Mouse (Mus musculus): ENCODE results near the gene Upk3bl.

Upk3bl gene

DNA sequence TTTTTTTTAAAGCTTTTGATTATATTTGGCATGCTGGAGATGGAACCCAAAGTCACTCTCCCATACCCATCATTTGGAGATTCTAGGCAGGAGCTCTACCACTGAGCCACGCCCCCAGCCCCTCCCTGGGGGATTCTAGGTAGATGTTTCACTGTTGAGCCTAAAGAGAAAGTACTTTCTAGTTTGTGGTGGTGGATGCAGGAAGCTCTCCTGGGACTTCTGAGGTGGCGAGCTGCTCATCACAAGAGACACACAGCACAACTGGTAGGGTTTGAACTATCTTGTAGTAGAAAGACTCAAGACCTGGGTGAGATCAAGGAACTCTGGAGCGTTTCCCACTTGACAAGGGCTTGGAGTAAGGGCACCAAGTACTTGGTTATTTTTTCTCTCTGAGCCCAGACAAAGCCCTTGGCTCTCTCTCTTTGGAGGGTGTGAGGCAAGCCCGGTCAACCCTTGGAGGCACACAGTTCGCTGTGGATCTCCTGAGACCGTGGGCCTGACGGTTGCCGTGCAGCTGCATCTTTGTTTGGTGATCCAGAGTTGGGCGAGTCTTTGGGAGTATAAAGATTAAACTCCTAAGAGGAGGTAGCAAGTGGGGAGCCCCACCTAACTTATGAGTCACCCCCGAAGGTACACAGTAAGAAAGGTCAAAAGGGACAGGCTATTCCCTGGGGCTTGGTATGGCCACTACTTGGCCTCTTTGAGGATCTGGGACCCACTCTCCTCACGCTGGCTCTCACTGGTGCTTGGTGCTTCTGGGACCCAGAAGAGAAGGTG, at the start of gene Upk3bl:
Gene Upk3bl, plus strand, starts transcription at position 192 of the 777 bp plus-strand sequence.
- DNase-seq (ENCODE audit: low spot score), result no peak

DNA sequence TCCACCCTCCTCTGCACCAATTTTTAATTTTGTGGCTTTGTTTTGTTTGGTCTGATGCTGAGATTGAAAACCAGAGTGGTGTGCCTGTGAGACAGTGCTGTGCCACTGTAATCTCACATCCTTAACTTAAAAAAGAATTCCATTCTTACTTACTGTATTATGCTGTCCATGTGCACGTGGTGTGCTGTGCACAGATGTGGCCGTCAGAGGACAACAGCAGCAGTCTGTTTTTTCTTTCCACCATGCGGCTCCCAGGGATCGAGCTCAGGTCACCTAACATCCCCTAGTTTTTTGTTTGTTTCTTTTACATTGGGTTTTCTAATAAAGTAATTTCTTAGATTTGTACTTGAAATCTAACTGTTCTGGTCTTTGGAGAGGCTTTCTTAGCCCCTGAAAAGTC, 49.8 kb upstream of the Upk3bl start:
- no peak for DNase-seq (ENCODE audit: low spot score)

DNA sequence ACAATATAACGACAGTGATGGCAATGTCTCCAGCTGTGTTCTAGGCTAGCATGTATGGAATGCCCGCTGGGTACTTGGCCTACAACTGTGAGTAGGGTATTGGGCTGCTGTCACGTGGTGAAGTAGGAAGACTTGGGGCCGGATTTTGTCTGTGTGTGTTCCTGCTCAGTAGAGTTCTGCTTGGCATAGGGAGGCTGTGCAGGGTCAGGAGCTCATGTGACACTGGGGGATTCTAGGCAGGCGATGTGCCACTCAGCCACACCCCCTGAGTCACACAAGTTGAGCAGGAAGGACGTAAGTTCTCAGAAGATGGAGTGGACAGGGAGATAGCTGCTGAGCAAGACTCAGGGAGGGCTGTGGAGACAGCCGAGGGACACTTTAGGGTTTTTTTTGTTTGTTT, 46.5 kb upstream of the Upk3bl start:
- no peak for DNase-seq (ENCODE audit: low spot score)

DNA sequence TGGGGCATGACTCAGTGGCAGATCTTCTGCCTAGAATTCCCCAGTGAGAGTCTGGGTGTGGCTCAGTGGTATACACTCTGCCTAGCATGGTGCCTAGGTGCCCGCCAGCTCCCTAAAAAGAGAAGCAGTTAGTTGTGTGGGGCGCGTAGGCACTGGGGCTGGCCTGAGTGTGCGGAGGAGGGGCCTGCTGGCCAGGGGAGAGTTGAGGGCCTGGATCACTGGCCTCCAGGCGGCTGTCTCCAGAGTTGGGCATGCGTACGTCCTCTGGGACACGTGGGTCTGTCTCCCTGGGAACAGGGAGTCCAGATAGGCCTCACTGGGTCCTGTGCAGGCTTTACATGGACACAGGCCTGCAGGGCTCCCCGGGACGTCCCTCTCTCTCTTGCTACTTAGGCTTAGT, 39.4 kb upstream of the Upk3bl start:
- DNase-seq (ENCODE audit: low spot score), result peak; percentile 32

DNA sequence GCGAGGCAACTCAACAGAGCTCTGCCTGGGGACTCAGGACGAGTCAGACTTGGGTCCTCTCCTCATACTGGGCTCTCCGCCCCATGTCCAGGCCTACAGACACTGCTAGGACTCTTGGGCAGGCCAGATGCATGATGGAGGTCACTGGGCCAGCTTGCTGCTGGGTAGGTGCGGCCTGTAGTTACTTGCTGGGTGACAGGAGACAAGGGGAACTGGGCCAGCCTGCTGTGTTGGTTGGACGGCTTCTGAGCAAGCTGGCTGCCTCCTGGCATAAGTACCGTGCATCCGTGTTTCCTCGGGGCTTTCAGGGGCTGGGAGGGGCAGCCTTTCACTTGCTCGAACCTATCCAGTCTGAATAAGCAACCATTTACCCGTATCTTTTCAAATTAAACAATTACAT, 38.7 kb upstream of the Upk3bl start:
- DNase-seq (ENCODE audit: low spot score), result peak; percentile 80

DNA sequence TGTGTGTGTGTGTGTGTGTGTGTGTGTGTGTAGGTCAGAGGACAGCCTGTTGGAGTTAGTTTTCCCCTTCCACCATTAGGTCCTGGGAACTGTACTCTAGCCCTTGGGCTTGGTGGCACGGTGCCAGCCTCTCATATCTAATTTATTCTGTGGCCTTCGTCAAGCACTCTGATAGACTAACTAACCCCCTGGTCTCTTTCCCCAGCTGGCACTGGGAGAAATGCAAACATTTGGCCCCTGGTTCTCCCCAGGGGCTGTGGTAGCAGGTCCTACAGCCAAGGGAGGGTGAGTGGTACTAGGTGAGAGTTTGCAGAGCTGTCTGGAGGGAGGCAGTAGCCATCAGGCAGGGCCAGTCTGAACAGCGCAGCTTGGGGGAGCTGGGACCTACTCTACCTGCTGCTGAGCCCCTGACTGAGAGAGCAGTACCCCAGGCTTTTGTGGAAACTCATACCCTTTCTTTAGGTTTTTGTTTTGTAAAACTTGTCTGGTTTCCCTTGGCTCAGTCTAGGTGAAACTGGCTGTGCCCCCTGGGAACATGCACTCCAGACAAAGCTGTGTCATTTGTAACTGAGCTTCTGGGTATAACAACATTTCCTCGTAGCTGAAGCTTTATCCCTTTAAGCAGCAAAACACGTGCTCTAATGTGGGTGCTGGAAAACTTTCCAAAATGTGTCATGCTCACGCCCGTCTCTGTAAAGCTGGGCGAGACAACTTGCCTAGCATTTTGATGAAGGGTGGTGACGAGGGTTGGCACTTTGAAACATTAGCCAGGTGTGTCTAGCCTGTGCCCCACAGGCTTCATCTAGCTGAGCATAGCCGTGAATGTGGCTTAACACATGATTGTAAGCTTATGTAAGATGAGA, 38.0 kb upstream of the Upk3bl start:
- peak; percentile 67 for DNase-seq (ENCODE audit: low spot score)

DNA sequence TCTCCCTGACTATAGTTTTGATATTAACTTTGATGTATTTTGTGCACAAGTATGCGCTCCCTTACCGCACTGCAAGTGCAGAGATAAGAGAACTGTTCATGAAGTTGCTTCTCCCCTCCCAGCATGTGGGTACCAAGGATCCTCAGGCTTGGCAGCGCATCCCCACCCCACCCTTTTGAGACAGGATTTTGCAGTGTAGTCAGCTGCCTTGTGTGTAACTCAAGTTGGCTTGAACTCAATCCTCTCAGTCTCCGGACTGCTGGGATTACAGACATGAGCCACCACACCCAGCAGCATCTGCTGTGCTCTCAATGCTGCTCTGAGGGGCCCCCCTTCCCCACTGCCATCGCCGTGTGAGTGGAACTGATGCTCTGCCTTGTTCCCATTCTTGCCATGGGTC, 37.0 kb upstream of the Upk3bl start:
- peak; percentile 26 for DNase-seq (ENCODE audit: low spot score)

DNA sequence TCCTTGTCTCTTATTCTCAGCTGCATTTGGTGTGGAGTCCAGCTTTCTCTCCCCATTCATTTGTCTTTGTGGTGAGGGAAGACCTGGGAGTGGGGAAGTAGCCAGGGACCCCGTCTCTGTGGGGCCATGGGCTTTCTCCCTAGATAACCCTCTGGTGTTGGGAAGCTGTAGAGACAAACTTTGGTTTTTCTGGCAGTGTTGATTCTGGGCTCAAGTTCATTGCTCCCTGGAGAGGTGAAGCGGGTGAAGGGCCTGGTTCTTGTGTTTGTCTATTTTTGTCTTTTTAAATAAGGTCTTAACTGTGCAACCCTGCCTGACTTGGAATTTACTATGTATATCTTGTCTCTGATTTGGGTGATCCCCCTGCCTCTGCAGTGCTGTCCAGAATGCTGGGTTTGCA, 35.6 kb upstream of the Upk3bl start:
- DNase-seq (ENCODE audit: low spot score), result no peak

DNA sequence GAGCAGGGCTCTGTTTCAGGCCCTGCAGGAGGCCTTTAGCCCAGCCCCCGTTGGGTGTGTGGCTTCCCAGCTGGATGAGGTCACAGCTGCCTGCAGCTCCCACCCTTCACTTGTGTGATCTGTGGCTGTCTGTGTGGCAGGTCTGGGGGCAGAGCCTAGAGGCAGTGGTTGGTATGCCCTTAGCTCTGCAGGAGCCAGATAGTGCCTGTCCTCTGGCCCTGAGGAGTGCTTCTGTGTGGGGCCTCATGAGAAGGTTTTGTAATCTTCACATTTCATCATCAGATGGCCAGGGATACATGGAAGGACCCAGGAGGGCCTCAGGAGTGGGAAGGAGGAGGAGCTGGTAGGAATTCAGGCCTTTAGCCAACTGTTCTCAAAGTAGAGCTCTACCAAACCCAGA, 34.4 kb upstream of the Upk3bl start:
- DNase-seq (ENCODE audit: low spot score), result no peak

DNA sequence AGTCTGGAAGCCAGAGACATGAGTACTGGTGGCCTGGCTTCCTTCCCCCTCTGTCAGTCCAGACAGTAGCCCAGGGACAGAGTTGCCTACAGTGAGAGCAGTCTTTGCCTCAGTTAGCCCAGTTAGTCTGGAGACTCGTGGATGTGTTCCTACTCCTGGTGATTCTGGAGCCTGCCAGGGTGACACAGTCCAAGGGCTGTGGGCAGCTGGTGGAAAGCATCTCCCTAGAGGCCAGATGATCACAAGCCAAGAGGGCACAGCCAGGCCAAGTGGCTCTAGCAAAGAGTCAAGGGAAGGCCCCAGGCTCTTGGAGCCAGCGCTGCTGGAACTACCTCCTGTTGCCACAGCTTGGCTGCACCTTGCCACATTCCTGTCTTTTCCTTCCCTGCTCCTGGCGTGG, 28.6 kb upstream of the Upk3bl start:
- DNase-seq (ENCODE audit: low spot score), result no peak

DNA sequence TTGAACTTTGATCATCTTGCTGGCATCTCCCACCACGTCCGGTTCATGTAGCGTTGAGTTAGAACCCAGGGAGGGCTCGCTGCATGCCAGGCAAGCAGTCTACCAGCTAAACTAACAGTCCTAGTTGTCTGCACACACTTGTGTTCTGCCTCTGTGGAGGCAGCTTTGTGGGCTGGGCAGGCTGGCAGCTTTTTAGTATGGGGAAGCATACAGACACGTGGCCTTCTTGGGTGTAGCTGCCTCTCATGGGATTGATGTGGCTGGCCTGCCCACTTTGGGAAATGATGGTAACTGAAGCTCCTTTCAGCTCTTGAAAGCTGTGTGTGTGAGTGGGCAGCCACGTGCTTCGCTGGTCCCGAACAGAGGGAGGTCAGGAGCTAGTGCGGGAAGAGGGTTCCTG, 27.4 kb upstream of the Upk3bl start:
- DNase-seq (ENCODE audit: low spot score), result no peak

DNA sequence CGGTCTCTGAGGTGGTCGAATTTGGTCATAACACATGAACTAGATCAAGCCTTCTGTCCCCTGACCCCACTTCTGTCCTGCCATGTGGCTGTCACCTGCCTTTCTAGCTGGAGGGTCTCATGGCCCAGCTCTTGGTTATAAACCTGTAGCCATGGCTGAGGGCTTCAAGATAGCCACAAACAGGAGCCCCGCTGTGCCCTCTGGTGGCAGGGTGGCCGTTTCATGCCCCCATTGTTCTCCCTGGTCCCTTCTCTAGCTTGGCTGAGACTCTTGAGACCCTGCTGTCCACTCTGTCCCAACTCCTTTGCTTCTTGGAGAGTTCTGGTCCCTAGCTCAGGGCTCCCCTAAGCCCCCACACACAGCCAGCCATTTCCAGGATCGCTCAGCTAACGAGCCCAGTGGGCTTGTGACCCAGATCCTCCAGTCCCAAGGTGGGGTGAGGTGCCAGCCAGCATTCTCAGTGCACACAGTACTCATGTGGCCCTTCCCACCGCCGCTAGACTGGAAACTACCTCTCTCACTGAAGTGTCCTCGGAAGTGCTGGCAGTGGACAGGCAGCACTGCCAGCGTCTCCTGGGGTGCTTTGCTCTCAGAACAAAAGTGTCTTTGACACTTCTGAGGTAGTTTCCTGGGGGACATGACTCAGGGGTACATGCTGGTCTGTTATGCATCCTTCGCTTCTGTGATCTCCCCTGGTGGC, 26.5 kb upstream of the Upk3bl start:
- no peak for DNase-seq (ENCODE audit: low spot score)

DNA sequence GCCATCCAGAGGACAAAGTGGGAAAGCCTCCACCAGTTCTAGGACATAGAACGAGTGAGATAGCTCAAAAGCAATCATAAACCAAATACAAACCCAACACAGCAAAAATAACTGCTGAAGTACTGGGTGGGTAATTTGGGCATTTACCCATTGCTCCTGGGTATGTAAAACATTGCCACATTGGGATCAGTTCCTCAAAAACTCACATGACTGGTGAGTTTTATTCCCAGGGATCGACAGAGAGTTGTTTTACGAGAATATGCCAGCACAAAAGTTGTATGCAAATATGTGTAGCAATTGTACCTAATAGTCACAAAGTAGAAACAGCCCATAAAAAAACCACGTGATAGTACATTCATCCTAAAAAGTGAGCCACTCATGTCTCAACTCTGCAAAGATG, 19.4 kb upstream of the Upk3bl start:
- no peak for DNase-seq (ENCODE audit: low spot score)

DNA sequence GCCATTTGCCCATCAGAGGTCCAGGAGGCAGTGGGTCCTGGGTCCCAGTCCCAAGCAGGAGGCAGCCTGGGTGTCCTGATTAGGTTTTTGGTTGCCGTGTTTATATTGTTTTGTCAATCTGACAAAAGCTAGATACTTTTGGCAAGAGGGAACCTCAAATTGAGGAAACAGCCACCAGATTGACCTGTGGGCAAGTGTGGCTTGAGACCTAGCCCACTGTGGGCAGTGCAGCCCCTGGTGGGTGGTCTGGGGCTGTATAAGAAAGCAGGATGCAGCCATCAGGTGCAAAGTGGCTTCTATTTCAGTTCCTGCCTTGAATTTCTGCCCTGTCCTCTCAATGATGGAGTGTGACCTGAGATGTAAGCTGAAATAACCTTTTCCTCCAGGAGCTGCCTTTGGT, 19.0 kb upstream of the Upk3bl start:
- DNase-seq (ENCODE audit: low spot score), result no peak

DNA sequence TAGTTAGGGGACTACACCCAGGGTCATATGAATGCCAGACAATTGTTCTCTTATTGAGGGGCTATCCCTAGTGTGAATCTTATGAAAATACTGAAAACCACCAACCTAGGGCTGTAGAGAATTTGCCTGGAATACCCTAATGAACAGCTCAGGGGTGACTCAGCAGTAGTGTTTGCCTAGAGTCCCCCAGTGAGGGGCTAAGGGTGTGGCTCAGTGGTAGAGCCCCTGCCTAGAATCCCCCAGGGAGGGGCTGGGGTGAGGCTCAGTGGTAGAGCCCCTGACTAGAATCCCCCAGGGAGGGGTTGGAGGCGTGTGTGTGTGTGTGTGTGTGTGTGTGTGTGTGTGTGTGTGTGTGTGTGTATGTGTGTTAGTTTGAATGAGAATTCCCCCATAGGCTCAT, 17.6 kb upstream of the Upk3bl start:
- DNase-seq (ENCODE audit: low spot score), result no peak

DNA sequence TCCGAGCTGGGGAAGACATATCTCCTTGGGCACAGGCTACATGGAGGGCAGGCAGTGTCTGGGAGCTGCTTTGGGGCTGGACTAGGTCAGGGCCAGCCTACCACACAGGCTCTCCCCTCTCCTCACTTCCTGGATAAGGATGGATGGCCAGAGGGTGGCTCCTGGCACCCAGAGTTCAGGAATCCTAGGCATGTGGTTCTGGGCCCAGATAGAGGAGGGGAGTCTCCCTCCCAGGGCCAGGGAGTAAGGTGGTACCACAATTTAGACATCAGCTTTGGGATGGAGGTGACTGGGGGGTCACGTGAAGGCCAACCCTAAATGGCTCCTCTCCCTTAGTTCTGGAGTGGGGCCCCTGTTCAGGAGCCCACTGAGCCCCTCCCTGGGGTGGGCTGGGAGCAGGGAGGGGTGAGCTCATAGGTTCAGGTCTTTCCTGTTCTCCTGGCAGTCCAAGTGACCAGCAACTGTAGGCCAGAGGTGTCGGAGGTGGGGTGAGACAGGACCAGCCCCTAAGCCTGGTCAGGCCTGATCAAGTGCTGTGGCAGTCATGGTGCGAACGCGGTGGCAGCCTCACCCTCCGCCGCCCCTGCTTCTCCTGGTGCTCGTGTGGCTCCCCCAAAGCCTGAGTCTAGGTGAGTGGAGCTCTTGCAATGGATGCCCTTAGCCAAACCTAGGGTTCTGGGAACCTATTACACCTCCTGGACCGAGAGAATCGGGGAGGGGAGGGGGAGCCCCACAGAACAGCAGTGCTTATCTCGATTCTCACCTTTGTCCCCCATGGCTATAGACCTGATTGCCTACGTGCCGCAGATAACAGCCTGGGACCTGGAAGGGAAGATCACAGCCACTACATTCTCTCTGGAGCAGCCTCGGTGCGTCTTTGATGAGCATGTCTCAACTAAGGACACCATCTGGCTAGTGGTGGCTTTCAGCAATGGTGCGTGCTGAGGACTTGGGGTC, 15.8 kb upstream of the Upk3bl start, which contains the start of gene Upk3b:
Gene Upk3b, plus strand, starts transcription at position 239 of the 957 bp plus-strand sequence.
- DNase-seq (ENCODE audit: low spot score), result peak; percentile 70

DNA sequence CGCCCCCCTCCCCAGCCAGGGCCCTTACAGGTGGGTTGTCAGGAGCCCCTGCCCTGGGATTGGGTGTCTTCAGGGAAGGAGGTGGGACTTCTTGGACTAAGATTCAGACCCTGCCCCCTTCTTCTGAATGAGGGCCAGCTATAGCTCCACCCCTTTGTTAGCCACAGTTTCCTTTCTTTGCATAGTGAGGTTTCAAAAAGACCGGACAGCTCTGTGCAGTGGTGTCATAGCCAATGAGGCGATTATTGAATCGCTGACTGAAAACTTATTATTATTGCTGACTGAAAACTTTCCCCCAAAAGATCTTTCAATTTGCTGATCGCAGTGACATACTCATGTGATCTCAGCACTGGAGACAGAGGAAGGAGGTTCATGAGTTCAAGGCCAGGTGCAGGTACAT, 14.1 kb upstream of the Upk3bl start:
- DNase-seq (ENCODE audit: low spot score), result no peak

DNA sequence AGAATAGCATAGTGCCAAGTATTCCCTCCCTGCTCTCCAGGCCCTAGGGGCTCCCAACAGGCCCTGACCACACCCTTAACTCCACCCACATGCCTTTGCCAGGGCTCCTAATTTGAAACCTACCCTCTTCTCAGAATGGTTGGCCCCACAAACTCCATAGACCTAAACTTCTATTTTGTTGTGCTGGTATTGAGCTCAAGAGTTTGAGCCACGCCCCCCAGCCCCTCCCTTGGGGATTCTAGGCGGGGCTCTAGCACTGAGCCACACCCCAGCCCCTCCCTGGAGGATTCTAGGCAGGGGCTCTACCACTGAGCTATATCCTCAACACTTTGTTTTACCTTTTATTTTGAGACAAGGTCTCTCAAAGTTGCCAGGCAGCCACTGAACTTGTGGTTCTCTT, 13.0 kb upstream of the Upk3bl start:
- DNase-seq (ENCODE audit: low spot score), result no peak

DNA sequence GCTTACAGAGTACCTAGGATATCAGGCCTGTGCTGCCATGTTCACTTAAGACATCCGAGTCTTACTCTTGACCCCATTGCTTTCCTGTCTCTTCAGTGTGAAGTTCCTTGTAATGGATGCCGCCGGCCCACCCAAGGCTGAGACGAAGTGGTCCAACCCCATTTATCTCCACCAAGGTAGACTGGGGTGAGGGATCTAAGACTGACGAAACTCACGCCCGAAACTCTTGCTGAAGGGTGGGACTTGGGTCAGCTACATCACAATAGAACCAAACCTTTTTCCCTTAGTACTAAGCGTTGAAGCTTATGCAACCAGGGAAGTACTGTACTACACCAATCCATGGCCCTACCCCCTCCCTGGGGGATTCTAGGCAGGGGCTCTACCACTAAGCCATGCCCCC, 12.6 kb upstream of the Upk3bl start:
- DNase-seq (ENCODE audit: low spot score), result no peak

DNA sequence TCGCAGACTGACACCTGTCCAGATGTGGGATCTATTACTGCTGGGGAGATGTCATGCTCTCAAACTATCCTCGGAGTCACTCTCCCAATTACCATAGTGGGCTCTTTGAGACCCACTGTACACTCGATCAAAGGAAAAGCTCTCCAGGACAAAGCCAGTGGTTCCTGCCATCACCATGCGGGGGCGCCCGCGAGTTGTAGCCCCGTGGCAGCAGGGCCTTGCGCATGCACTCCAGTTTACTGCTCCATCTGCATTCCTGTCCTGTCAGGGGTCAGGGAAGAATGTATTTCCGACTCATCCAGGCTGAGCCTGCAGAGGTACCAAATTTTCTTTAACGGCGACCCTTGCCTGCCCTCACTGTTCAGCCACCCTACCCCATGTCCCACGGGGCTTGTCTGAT, 9.4 kb upstream of the Upk3bl start:
- DNase-seq (ENCODE audit: low spot score), result no peak

DNA sequence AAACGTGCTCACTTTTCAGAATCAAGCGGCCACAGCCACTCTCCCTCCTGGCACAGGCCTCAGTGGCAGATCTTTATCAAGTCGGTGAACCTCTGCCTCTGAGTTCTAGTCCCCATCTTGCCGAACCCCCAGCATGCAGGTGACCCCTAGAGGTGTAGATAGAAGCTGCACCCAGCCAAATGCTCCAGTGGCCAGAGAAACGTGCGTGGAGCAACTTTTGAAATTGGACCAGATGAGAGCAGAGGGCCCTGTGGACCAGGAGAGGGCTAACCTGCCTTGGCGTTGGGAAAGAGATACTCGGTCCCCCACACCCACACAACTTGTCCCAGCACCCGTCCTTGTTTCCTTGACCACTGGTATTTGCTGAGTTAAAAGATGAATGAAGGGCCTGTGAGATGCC, 8.9 kb upstream of the Upk3bl start:
- DNase-seq (ENCODE audit: low spot score), result no peak

DNA sequence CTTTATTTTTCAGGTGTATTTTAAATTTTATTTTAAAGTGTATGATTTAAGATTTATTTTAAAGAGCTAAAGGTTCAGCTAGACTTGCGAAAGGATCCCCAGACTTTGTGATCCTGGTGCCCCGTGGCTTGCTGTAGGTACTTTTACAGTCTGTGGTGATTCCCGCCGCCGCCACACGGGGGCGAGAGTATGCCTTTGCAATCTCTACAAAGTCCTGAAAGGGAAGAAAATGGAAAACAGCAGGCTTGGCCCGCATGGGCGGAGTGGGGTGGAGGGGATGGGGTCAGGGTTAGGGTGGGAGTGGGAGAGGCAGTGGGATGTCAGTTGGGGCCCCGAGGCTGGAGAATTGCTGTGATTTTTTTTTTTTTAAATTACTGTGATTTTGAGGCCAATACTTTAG, 8.3 kb upstream of the Upk3bl start:
- DNase-seq (ENCODE audit: low spot score), result peak; percentile 93

Measured in urinary bladder, postnatal 14 days (tissue).